Mouse (Mus musculus) spleen, postnatal 14 days (tissue): ENCODE measurements around the gene Gm9857.
A peak's percentile ranks its signal among the peaks of the same experiment; 100 is the strongest.

Source experiments
- DNase-seq, 2 experiments: peaks; one replicate each; pipeline ENCODE4 v3.0.0; 2021 to 2022; ENCODE audit warnings: low spot score in 2 of 2

Gm9857 gene

DNA sequence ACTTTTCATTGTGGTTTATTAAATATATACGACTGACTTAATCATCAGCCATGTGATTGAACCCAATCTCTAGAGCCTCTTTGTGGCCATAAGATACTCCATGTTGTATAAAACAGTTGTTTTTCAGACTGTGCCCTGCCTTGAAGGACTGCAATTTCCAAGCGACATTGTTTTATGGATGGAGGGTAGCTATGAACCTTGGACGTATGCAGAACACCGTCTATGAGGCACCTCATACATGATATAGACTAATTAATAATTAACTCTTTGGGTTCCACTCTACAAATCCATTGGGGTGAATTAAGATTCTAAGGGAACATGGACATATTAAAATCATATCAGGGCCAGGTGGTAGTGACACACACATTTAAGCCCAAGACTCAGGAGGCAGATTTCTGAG lies 14.6 kb downstream of the Gm9857 start:
- DNase-seq, result no peak

DNA sequence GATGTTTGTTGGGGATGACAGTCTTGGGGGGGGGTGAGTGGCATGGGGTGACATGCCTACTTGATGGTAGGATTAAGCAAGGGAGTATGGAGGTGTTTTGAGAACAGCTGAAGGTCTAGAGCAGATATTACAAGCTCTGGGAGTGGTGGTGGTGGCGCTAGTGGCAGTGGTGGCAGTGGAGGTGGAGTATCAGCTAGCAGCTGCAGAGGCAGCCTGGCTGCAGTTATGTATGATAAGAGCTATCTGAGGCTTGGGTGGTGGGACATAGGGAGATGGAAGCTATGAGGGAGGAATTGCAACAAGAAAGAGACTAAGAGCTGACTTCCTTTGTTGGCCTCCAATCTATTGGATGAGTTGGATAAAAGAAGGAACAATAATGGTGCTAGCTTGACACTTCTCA lies 18.4 kb downstream of the Gm9857 start:
- DNase-seq, result no peak

DNA sequence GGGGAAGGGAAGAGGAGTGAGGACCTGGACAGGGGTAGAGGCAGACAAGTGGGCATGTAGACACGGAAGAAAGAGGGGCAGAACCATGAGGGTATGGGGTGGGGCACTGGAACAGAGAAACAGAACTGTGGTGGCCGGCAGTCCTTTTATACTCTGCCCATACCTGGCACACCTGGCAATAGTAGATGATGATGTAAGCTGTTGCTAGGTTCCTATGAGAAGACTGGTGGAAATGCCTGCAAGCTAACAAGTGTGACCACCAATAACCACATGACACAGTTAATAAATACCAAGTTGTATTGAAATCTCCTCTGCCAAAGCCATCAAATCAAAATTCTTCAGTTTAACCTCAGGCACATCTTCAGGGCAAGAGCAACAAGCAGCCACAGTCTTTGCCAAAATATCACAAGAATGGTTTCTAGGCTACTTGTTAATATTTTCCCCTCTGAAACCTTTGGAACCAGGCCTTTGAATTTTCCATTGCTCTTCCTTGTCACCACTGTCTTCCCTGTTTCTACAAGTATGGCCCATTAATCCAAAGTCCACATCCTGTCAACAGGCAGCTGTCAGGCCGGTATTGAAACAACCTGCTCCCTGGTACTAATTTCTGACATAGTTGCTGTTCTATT lies 19.7 kb downstream of the Gm9857 start:
- no peak for DNase-seq

DNA sequence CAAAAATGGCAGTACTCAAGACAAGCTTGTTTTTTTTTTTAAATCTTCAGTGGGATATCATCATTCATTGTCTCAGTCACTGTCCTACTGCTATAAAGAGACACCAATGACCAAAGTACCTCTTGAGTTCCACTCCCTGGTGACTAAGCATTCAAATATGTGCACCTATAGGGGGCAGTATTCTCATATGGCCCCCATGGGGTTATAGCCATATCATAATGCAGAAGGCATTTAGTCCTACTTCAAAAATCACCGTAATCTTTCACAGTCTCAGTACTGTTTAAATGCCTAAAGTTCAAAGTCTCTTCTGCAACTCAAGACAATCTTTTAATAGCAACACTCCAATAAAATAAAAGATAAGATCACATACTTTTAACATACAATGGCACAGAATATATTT lies 21.4 kb downstream of the Gm9857 start:
- DNase-seq, result no peak

DNA sequence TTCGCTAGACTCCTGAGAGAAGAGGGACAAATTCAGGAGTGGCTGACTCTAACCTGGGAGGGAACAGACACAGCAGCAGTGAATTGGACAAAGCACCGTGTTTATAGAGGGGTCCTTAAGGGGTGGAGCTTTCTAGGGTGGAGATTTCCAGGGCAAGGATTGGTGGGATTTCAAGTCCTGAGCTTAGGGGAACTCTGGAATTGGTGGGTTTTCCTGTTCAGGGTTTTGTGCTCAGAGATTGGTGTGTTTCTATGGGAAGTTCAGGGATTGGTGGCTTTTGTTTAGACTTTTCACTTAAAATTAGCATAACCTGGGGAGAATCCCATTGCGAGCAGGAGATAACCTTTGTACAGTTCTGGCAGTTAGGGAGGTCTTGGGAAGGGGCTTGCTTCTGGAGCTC lies 22.3 kb downstream of the Gm9857 start:
- no peak for DNase-seq

DNA sequence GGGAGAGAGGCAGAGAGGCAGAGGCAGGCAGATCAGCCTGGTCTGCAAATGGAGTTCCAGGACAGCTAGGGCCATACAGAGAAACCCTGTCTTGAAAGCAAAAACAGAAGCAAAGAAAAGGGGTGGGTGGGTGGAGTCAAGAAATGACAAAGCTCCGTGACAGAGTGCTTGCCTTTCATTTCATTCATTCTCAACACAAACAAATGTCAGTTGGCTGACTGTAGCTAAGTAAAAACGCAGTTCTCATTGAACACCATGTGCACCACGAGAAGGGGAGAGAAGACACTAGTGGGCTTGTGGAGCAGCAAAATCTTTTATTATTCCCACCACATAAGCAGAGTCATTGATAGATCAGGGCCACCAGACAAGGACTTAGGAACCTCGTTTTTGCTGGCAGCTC lies 23.4 kb downstream of the Gm9857 start:
- no peak for DNase-seq

DNA sequence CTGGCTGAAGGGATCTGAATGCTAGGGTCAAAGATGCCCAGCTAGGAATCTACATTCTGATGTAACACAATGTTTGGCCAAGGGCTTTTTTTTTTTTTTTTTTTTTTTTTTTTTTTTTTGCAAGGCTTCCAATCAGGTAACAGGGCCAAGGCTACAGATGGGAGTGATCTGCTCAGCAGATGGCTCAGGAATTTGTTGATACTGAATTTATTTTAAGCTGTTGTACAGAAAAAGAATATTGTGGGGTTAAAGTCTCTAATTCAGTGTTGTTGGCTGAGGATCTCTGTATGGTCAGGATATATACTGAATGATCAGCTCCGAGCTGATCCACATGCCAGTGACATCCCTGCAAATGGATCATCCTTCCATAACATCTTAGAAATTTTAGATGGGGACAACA lies 24.2 kb downstream of the Gm9857 start:
- DNase-seq, result no peak

DNA sequence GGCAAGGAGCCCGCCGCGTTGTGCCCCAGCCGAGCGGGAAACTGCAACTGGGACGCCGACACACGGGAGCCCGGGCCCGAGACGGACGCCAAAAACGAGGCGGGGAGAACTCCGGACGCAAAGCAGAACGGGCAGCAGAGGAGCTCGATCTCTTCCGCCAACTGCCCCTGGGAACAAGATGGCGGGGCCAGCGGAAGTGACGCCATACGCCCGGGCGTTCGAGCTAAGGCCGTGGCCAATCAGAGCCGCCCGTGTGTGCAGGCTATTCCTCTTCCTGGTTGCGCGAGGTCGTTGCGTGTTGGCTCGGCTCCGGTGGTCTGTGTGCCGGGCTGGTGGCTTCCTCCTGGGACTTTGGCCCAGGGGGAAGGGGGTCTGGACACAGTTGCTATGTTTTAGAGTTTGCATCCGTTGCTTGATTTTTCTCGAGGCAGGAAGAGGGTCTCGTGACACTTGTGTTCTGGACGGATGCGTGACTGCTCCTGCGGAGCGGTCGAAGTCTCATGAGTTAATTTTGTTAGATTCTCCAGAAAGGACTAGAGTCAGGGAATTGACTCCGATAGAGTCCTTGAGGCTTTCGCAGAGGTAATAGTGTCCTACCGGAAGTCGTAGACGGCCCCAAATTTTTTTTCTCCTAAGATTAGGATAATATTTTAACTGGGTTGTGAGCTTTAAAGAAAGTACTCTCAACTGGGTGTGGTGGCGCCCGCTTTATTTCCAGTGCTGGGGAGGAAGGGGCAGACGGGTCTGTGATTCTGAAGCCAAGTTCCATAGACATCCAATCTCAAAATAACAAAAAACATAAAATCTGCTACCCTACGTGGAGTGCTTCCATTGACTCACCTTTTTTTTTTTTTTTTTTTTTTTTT lies 28.5 kb downstream of the Gm9857 start, which contains the start of gene Prpf38b:
Gene Prpf38b, minus strand, starts transcription at position 180 of the 866 bp plus-strand sequence.
- peak; percentile 85 to 92 for DNase-seq

DNA sequence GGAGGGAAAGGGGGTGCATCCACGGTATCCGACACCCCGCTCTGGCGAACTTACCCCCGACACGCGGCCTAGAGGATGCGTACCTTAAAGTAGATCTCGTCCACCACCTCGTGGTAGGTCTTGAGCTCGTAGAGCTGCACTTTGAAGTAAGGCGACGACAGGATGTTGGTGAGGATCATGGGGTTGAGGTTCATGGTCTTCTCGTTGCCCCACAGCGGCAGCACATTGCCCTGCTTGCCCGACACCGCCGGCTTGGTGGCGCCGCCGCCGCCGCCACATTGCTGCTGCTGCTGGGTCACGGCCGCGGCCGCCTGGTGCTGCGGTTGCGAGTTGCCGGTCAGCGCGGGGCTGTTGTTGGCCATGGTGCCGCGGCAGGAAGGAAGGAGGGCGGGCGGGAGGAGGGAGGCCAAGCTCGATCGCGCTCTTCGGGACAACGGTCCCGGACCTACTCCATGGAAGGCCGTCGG lies 29.1 kb downstream of the Gm9857 start:
- peak; percentile 46 to 68 for DNase-seq

DNA sequence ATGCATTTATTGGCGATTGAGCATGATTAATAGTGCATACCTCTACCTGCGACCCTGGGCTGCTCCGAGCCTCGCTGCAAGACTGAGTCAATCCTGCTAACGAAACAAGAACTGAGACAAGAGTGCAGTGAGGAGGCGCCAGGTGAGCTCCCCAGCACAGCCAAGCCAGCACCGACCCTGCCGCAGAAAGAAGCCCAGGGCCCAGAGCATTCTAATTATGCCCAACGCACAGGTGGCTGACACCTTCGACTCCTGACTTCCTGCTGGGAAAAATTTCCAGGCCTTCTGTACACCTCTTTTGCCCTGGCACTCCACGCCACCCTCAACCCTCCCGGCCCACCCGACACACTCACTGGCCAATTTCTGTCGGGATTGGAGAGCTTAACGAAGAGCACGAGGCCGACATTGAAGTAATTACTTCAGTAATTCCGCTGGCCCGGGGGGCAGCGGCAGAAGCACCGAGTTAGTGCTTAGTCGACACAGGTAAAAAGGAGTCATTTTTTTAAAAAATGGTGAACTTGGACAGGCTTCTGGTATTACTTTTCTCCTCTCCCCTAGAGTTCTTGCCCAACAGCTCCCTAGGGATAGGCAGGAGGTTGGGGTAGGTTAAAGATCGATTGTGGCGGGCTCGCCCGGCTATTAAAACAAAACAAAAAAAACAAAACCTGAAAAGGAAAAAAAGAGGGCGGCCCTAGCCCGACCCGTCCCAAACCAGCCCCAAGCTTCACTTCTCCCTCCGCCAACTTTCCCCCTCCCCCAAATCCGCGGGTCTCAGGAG lies 29.8 kb downstream of the Gm9857 start:
- peak in 1 of 2 experiments; percentile 18 for DNase-seq

DNA sequence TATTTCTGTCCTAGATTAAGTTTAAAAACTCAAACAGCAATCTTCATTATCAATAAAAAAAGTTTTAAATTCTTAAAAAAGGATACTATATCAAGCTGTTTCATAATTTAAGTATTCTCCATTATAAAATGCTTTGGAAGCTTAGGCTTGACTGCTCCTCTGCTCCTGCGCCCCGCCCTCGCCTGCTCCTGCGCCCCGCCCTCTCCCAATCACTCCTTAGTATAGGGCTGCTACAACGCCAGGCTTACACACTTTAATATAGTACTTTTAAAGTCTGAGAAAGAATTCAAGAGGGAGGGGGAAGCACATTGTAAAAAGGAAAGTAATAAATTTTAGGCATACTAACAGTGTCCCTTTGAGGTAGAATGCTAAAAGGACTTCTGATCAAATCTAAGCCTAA lies 37.3 kb downstream of the Gm9857 start:
- no peak for DNase-seq

DNA sequence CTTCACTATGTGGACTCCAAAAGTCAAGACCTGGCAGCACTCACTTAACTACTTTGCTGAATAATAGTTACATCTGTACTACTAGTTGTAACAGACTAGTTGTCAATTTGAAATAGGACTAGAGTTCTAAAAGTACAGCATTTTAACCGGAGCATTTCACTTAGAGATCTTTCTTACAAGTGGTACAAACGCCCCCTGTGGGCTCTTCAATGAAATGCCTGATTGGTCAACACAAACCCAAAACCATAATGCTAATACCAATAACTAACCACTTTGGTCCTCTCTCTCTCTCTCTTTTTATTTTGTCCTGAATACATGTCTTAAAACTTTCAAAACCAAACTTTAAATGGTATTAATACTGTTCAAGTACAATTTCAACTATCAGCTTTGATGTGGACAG lies 38.2 kb downstream of the Gm9857 start:
- DNase-seq, result no peak

DNA sequence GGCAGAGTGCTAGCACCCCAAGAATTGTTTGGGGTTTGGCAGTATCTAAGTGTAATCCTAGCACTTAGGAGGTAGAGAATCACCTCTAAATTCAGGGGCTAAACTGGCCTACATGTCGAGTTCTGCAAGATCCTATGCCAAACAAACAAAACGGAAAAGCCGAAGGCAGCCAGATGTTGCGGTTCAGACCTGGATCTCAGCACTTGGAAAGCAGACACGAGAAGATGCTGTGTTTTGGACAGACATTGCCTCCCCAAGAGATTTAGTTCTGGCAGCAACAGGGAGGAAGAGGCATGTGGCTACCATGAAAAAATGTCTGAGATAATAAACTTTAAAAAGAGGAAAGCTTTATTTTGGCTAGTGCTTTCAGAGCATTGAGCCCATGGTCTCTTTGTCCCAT lies 39.6 kb downstream of the Gm9857 start:
- no peak for DNase-seq

DNA sequence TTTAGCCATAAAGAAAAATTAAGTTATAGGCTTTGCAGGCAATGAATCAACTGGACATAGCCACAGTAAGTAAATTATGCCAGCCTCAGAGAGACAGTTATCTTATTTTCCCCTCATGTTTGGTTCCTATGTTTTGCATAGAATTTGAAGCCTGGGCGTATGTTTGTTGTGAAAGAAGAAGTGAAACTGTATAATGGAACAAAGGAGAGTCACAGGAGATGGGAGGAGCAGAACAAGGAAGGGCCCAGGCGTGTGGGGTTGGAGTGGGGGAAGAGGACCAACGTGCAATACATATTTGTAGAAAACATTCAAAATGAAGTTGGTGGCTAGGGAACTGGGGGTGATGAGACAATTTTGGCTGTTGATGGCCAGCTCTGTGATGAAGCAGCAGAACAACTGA lies 40.1 kb downstream of the Gm9857 start:
- peak in 1 of 2 experiments; percentile 7 for DNase-seq

DNA sequence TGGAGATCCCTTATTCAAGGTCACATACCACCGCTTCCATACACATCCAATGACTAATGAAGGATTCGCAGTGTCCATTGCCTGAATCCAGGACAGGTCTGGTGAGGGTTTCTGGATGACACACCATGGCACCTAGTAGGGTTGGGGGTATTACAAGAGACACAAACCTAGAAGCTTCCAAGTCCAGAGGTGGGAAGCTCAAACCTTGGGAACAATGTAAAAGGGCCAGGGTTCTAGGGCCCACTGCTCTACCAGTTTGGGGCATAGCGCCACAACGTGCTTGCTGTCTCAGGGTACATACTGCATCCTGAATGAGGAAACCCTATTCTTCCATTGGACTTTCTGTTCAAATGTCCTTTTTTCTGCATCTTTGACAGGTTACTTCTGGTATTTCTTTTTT lies 41.6 kb downstream of the Gm9857 start:
- no peak for DNase-seq

DNA sequence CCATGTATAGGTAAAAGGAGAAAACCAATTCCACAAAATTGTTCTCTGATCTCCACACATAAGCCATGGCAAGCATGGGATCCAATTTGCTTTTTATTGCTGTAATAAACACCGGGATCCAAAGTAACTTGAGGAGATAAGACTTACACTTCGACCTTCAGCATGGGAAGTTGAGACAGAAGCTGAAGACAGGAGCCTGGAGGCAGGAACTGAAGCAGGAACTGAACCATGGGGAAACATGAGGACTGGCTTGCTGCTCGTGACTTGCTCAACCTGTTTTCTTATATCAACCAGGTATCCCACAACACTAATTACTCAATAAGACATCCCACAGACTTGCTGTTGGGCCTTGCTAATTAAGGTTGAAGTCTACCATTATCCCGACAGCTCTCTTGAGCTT lies 47.3 kb downstream of the Gm9857 start:
- no peak for DNase-seq

DNA sequence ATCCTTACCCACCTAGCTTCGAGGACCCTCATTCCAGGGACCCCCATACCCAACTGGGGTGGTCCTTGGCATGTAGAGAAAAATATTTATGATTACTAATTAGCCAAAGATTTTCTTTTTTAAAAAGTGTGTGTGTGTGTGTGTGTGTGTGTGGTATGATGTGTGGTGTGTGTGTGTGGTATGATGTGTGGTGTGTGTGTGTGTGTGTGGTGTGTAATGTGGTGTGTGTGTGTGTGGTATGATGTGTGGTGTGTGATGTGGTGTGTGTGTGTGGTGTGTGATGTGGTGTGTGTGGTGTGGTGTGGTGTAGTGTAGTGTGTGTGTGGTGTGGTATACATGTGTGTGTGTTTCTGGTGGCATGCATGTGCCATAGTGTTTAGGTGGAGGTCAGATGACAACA lies 48.2 kb downstream of the Gm9857 start:
- DNase-seq, result no peak
